ENCODE assay signal across 26 mouse cellular contexts in the genomic region with DNA sequence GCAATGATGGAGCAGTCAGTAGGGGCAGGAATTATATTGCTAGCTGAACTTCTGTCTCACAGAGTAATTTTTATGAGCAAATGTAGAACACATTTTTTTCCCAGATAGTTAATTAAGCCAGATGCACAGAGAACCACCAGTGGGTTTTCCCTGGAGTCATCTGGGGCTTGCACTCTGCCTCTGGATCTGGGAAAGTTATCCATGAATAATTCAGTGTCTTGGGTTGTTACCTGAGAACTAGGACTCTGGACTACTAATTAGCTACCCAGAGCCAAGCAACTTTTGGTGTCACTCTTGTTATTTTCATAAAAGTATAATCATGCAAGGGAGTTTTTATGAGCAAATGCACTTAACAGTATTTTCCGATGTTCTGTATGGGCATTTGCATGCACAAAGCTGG.
DNase-seq lines count a peak whose midpoint lies in the region; ATAC-seq and TF ChIP-seq lines count a peak whose summit lies in the region.
"Had no signal": no experiment of that assay in that cellular context is flagged by ENCODE, and none has a peak within 500 bp of the region (broad histone marks: within the 10 kb centered on the region; RNA-seq: fewer than 3 reads in every experiment).

No protein-coding gene starts in this region.

- H3K27ac ChIP-seq in hindbrain, postnatal 0 days: no peak overlapping the region
- H3K27ac ChIP-seq in hindbrain, embryonic 11.5 days (ENCODE audit: low read depth, low read length): no peak overlapping the region
- no peak overlapping the region for H3K27ac ChIP-seq in midbrain, embryonic 16.5 days (ENCODE audit: low read length)
- H3K27ac ChIP-seq in midbrain, embryonic 13.5 days: no peak overlapping the region
- H3K27ac ChIP-seq in midbrain, postnatal 0 days (ENCODE audit: low read depth, low read length): no peak overlapping the region
- H3K27ac ChIP-seq: embryonic facial prominence, embryonic 12.5 days; forebrain, embryonic 12.5 days; forebrain, embryonic 15.5 days; heart, embryonic 15.5 days; hindbrain, embryonic 12.5 days had no signal

- no peak for TF ChIP-seq POLR2A in brain, embryonic 14.5 days (IDR thresholded peaks at IDR 0.05; ENCODE audit: borderline replicate concordance, extremely low read depth, insufficient read depth, insufficient read length, poor library complexity, severe bottlenecking)

- H3K9me3 ChIP-seq in hindbrain, postnatal 0 days (ENCODE audit: low read length): no peaks in the 10 kb centered on the region
- H3K9me3 ChIP-seq in hindbrain, embryonic 11.5 days (ENCODE audit: control insufficient read depth, low read length): no peaks in the 10 kb centered on the region
- H3K9me3 ChIP-seq in midbrain, embryonic 16.5 days (replicated peaks; ENCODE audit: control insufficient read depth, low read length, poor library complexity, severe bottlenecking): no peaks in the 10 kb centered on the region
- no peaks in the 10 kb centered on the region for H3K9me3 ChIP-seq in midbrain, embryonic 13.5 days
- H3K9me3 ChIP-seq in midbrain, postnatal 0 days (ENCODE audit: low read length): no peaks in the 10 kb centered on the region
- H3K9me3 ChIP-seq: embryonic facial prominence, embryonic 12.5 days; forebrain, embryonic 12.5 days; forebrain, embryonic 15.5 days; heart, embryonic 12.5 days; heart, embryonic 15.5 days; hindbrain, embryonic 12.5 days had no signal

- WGBS in hindbrain, postnatal 0 days: 84% methylated on average over 1 of the region's 1 CpGs
- WGBS in hindbrain, embryonic 11.5 days: 96% methylated on average over 1 of the region's 1 CpGs
- WGBS in midbrain, embryonic 16.5 days: 83% methylated on average over 1 of the region's 1 CpGs
- WGBS in midbrain, embryonic 13.5 days: 96% methylated on average over 1 of the region's 1 CpGs
- 81% methylated on average over 1 of the region's 1 CpGs for WGBS in midbrain, postnatal 0 days

- H3K4me3 ChIP-seq in hindbrain, postnatal 0 days (ENCODE audit: low read length): no peak overlapping the region
- no peak overlapping the region for H3K4me3 ChIP-seq in hindbrain, embryonic 11.5 days (ENCODE audit: low read depth, low read length)
- no peak overlapping the region for H3K4me3 ChIP-seq in midbrain, embryonic 16.5 days (ENCODE audit: low read depth, low read length)
- no peak overlapping the region for H3K4me3 ChIP-seq in midbrain, embryonic 13.5 days (replicated peaks)
- no peak overlapping the region for H3K4me3 ChIP-seq in midbrain, postnatal 0 days (ENCODE audit: low read depth, low read length)
- H3K4me3 ChIP-seq: embryonic facial prominence, embryonic 12.5 days; erythroblast, embryonic 14.5 days; forebrain, embryonic 12.5 days; forebrain, embryonic 15.5 days; heart, embryonic 12.5 days; heart, embryonic 15.5 days; hindbrain, embryonic 12.5 days had no signal

- H3K9ac ChIP-seq in hindbrain, postnatal 0 days (replicated peaks; ENCODE audit: low read length): no peak overlapping the region
- H3K9ac ChIP-seq in hindbrain, embryonic 11.5 days (ENCODE audit: low read depth, low read length): no peak overlapping the region
- no peak overlapping the region for H3K9ac ChIP-seq in midbrain, embryonic 16.5 days (ENCODE audit: low read depth, low read length)
- H3K9ac ChIP-seq in midbrain, embryonic 13.5 days (replicated peaks): no peak overlapping the region
- no peak overlapping the region for H3K9ac ChIP-seq in midbrain, postnatal 0 days (replicated peaks; ENCODE audit: low read length, poor library complexity, severe bottlenecking)
- H3K9ac ChIP-seq: embryonic facial prominence, embryonic 12.5 days; forebrain, embryonic 12.5 days; forebrain, embryonic 15.5 days; heart, embryonic 12.5 days; heart, embryonic 15.5 days; hindbrain, embryonic 12.5 days had no signal

- H3K27me3 ChIP-seq in hindbrain, postnatal 0 days (ENCODE audit: insufficient read depth, low read length): no peaks in the 10 kb centered on the region
- no peaks in the 10 kb centered on the region for H3K27me3 ChIP-seq in hindbrain, embryonic 11.5 days (ENCODE audit: control insufficient read depth, insufficient read depth, low read length)
- no peaks in the 10 kb centered on the region for H3K27me3 ChIP-seq in midbrain, embryonic 16.5 days (ENCODE audit: control insufficient read depth, insufficient read depth, low read depth, low read length)
- no peaks in the 10 kb centered on the region for H3K27me3 ChIP-seq in midbrain, embryonic 13.5 days
- no peaks in the 10 kb centered on the region for H3K27me3 ChIP-seq in midbrain, postnatal 0 days (ENCODE audit: insufficient read depth, low read length)
- H3K27me3 ChIP-seq: embryonic facial prominence, embryonic 12.5 days; forebrain, embryonic 12.5 days; forebrain, embryonic 15.5 days; heart, embryonic 12.5 days; heart, embryonic 15.5 days; hindbrain, embryonic 12.5 days had no signal

- no peak overlapping the region for H3K4me2 ChIP-seq in hindbrain, postnatal 0 days (ENCODE audit: low read depth, low read length)
- H3K4me2 ChIP-seq in hindbrain, embryonic 11.5 days (replicated peaks; ENCODE audit: low read depth, low read length): no peak overlapping the region
- H3K4me2 ChIP-seq in midbrain, embryonic 16.5 days (ENCODE audit: low read length): no peak overlapping the region
- H3K4me2 ChIP-seq in midbrain, embryonic 13.5 days (replicated peaks): no peak overlapping the region
- no peak overlapping the region for H3K4me2 ChIP-seq in midbrain, postnatal 0 days (ENCODE audit: low read depth, low read length, poor library complexity, severe bottlenecking)
- H3K4me2 ChIP-seq: embryonic facial prominence, embryonic 12.5 days; forebrain, embryonic 12.5 days; forebrain, embryonic 15.5 days; heart, embryonic 12.5 days; heart, embryonic 15.5 days; hindbrain, embryonic 12.5 days had no signal

- H3K36me3 ChIP-seq in hindbrain, postnatal 0 days (ENCODE audit: insufficient read depth, low read length): no peaks in the 10 kb centered on the region
- H3K36me3 ChIP-seq in hindbrain, embryonic 11.5 days (ENCODE audit: control insufficient read depth, insufficient read depth, low read length): no peaks in the 10 kb centered on the region
- no peaks in the 10 kb centered on the region for H3K36me3 ChIP-seq in midbrain, embryonic 16.5 days (ENCODE audit: control insufficient read depth, insufficient read depth, low read length)
- no peaks in the 10 kb centered on the region for H3K36me3 ChIP-seq in midbrain, embryonic 13.5 days
- H3K36me3 ChIP-seq in midbrain, postnatal 0 days (ENCODE audit: insufficient read depth, low read length): no peaks in the 10 kb centered on the region
- H3K36me3 ChIP-seq: embryonic facial prominence, embryonic 12.5 days; forebrain, embryonic 12.5 days; forebrain, embryonic 15.5 days; heart, embryonic 12.5 days; heart, embryonic 15.5 days; hindbrain, embryonic 12.5 days had no signal

- no peak for ATAC-seq in hindbrain, postnatal 0 days
- no peak for ATAC-seq in hindbrain, embryonic 11.5 days (ENCODE audit: low FRiP score)
- peak; percentile 60; the same call in 1 of the 2 replicates for ATAC-seq in midbrain, embryonic 16.5 days
- no peak for ATAC-seq in midbrain, embryonic 13.5 days
- ATAC-seq in midbrain, postnatal 0 days (ENCODE audit: low FRiP score): no peak
- ATAC-seq: CD4-positive, CD25-positive, alpha-beta regulatory T cell, adult 4 months; forebrain, embryonic 15.5 days; hindbrain, embryonic 16.5 days; inflammation-experienced regulatory T-cells, adult 6 months had no signal

- DNase-seq in hindbrain, postnatal 0 days (ENCODE audit: low spot score): peak; percentile 7
- DNase-seq in hindbrain, embryonic 11.5 days (ENCODE audit: low spot score): no peak
- peak; percentile 12 for DNase-seq in brain, embryonic 14.5 days (ENCODE audit: low read depth)
- peak; percentile 3 for DNase-seq in midbrain, postnatal 0 days (ENCODE audit: low spot score)
- no peak for DNase-seq in urinary bladder, postnatal 4 days (ENCODE audit: low spot score in 2 of 2)
- DNase-seq: adrenal gland, adult 2 months; adrenal gland, postnatal 14 days; cerebellum, adult 18-20 months; cerebellum, adult 9-10 months; cerebellum, postnatal 14 days; gastrocnemius, postnatal 25 days; heart, adult 18-20 months; heart, postnatal 10 days; heart, postnatal 36 days had no signal

- no peaks in the 10 kb centered on the region for H3K4me1 ChIP-seq in hindbrain, postnatal 0 days (ENCODE audit: insufficient read depth, low read length)
- no peaks in the 10 kb centered on the region for H3K4me1 ChIP-seq in hindbrain, embryonic 11.5 days (replicated peaks; ENCODE audit: control insufficient read depth, insufficient read depth, low read length)
- no peaks in the 10 kb centered on the region for H3K4me1 ChIP-seq in midbrain, embryonic 16.5 days (ENCODE audit: control insufficient read depth, insufficient read depth, low read length)
- H3K4me1 ChIP-seq in midbrain, embryonic 13.5 days (replicated peaks): no peaks in the 10 kb centered on the region
- no peaks in the 10 kb centered on the region for H3K4me1 ChIP-seq in midbrain, postnatal 0 days (ENCODE audit: insufficient read depth, low read length)
- H3K4me1 ChIP-seq: forebrain, embryonic 12.5 days; forebrain, embryonic 15.5 days; heart, embryonic 12.5 days; heart, embryonic 15.5 days; hindbrain, embryonic 12.5 days had no signal

- TF ChIP-seq CTCF in hindbrain, postnatal 0 days (IDR thresholded peaks at IDR 0.05; ENCODE audit: low read depth): no peak
- TF ChIP-seq CTCF in brain, embryonic 14.5 days (IDR thresholded peaks at IDR 0.05; ENCODE audit: borderline replicate concordance, extremely low read depth, insufficient read depth, insufficient read length): no peak
- no peak for TF ChIP-seq CTCF in midbrain, postnatal 0 days (IDR thresholded peaks at IDR 0.05)

Comparison
In these comparisons a context has a peak if more than half of its experiments do, and no peak if none do; other contexts are left out.
1. DNase-seq: peak in hindbrain, postnatal 0 days (single experiment), brain, embryonic 14.5 days (single experiment) and midbrain, postnatal 0 days (single experiment); none in hindbrain, embryonic 11.5 days (single experiment) and urinary bladder, postnatal 4 days (0 of 2).